Mouse (Mus musculus) embryonic facial prominence, embryonic 10.5 days (tissue): ENCODE measurements around the gene Farp2. TPM values are rescaled to one million over a fixed set of nuclear protein-coding genes. Genes with fewer than 3 reads are reported as not detected.

Experiments
- DNase-seq: peaks from one replicate; pipeline ENCODE4 v3.0.0-alpha.2; 2017; ENCODE audit warnings: low spot score
- H3K27ac ChIP-seq: fragments of 300-500 bp; sonication (generic); replicated peaks from 2 replicates; pipeline ENCODE4 v1.5.1; 2016; ENCODE audit warnings: mild to moderate bottlenecking
- H3K27me3 ChIP-seq: fragments of 300-500 bp; sonication (generic); replicated peaks from 2 replicates; pipeline ENCODE4 v1.6.1; 2016; ENCODE audit warnings: low read depth, mild to moderate bottlenecking; ENCODE audit not compliant: poor library complexity, severe bottlenecking
- H3K36me3 ChIP-seq: fragments of 300-500 bp; sonication (generic); replicated peaks from 2 replicates; pipeline ENCODE4 v1.6.1; 2016; ENCODE audit warnings: mild to moderate bottlenecking, moderate library complexity
- H3K4me1 ChIP-seq: fragments of 300-500 bp; sonication (generic); 2 replicates; pipeline ENCODE4 v1.6.1; 2016
- H3K4me3 ChIP-seq: fragments of 300-500 bp; sonication (generic); 2 replicates; pipeline ENCODE4 v1.5.1; 2016; ENCODE audit warnings: mild to moderate bottlenecking, moderate library complexity
- H3K9me3 ChIP-seq: fragments of 300-500 bp; sonication (generic); 2 replicates; pipeline ENCODE4 v1.6.1; 2016; ENCODE audit warnings: mild to moderate bottlenecking
- whole genome bisulfite sequencing: fragments of 180-500 bp; shearing (Covaris S2); methylation state at CpG from one replicate; pipeline ENCODE4 v1.1.7; 2016; 5-methylcytosine and 5-hydroxymethylcytosine counted together
- polyA plus RNA-seq: library from polyadenylated mRNA; unstranded; fragments of >200 nt; fragmentation: Nextera tagmentation; extraction: Ambion mirVana; gene quantifications from 2 replicates; pipeline ENCODE4 v1.2.1, GENCODE M21; 2016

The Farp2 gene
- polyA plus RNA-seq, 1 experiment from 2014 or later, result 5.9 TPM

DNA sequence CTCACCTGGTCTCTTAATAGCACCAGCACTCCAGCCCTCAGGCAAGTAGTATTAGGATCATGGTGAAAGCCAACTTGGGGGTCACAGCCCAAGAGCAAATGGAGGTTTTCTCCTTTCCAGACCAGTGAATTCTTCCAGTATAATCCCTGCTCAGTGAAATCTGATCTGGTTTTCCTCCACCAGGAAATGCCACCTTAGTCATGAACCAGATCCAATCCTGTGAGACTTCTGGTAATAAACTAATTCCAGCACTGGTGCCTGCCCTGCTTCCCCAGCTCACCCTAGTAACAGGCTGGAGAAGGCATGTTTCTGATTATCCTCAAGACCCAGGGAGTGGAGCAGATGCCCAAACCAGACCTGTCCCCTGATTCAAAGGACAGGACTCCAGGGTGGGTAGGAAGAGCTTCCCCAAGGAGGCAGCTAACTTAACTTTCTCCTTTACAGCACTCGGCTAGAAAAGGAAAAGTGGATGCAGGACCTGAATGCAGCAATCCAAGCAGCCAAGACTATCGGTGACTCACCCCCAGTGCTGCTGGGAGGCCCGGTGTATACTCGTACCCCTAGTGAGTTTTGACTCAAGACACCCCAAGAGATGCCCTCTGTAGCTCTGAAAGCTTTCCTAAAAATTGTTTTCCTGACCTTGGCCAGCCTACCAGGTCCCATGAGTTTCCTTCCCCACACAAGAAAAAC, 106.3 kb downstream of the Farp2 start:
- Histone ChIP-seq H3K4me3 (no peak overlapping the region), H3K4me1 (peaks cover 18% of the 10 kb centered on the region), H3K36me3 (peaks cover 43% of the 10 kb centered on the region), H3K27me3 (no peaks in the 10 kb centered on the region), H3K9me3 (no peaks in the 10 kb centered on the region), H3K27ac (peak overlapping the region; percentile 49)
- DNase-seq, result peak; percentile 58
- WGBS, result 79% methylated on average over 4 of the region's 4 CpGs

DNA sequence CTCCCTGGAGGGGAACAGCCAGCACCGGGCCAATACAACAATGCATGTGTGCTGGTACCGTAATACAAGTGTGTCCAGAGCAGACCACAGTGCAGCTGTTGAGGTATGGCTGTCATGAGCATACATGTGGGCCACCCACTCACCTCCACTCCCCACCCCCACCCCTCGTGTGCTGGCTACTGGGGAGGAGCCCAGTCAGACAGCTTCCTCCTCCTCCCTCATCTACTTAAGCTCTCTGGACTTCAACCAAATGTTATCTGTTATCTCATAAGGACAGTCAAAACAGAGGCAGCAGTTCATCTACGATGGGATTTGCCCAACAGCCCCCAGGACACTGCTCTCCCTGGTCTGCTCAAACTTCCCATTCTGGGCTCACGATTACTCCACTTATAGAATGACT, 107.1 kb downstream of the Farp2 start:
- peaks cover 18% of the 10 kb centered on the region for H3K4me1 ChIP-seq
- no peaks in the 10 kb centered on the region for H3K9me3 ChIP-seq
- H3K27me3 ChIP-seq, result no peaks in the 10 kb centered on the region
- peaks cover 50% of the 10 kb centered on the region for H3K36me3 ChIP-seq
- H3K27ac ChIP-seq, result peak overlapping the region; percentile 49; the same call in 1 of the 2 replicates
- no peak for DNase-seq
- 81% methylated on average over 5 of the region's 5 CpGs for WGBS
- H3K4me3 ChIP-seq, result no peak overlapping the region

DNA sequence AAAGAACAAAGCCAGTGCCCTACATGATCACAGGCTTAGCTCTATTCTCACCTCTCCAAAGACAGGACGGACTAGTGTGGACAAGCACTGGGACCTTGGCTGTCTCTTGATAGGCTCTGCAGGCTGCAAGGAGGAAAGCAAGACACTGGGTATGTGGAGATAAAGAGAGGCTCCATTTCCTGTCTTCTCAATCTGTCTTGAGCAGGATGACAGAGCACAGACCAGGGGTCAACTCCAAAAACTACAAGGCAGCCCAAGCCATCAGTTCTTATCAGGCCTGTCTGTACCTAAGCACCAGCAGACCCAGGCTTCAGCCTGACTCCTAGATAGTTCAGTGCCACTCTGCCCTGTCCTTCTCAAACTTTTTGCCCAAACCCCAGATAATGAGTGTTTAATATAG, 112.6 kb downstream of the Farp2 start:
- Histone ChIP-seq H3K9me3 (no peaks in the 10 kb centered on the region), H3K4me3 (no peak overlapping the region), H3K4me1 (0 out of 2 replicates have a peak, but pooled peaks cover under 1% of the 10 kb centered on the region), H3K27ac (no peak overlapping the region), H3K36me3 (peaks cover 98% of the 10 kb centered on the region), H3K27me3 (no peaks in the 10 kb centered on the region)
- 91% methylated on average over 1 of the region's 1 CpGs for WGBS
- DNase-seq, result no peak

DNA sequence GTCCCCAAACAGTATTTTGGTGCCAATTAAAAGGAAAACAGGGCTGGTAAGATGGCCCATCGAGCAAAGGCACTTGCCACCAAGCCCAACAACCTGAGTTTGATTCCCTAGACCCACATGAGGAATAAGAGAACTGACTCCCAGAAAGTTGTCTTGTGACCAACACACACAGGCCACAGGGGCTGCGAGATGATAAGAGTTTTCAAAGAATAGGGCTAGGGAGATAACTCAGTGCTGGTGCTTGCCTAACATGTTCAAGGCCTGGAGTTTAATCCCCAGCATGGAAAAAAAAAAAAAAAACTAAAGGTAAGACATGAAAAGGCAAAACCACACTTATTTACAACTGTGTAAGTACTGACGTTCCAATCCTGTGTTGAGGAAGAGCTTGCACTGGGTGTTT, 118.9 kb downstream of the Farp2 start:
- H3K27me3 ChIP-seq, result no peaks in the 10 kb centered on the region
- WGBS, result 85% methylated on average over 3 of the region's 3 CpGs
- no peak for DNase-seq
- no peak overlapping the region for H3K27ac ChIP-seq
- H3K9me3 ChIP-seq, result no peaks in the 10 kb centered on the region
- peaks cover 19% of the 10 kb centered on the region for H3K4me1 ChIP-seq
- no peak overlapping the region for H3K4me3 ChIP-seq
- peaks cover 69% of the 10 kb centered on the region for H3K36me3 ChIP-seq

DNA sequence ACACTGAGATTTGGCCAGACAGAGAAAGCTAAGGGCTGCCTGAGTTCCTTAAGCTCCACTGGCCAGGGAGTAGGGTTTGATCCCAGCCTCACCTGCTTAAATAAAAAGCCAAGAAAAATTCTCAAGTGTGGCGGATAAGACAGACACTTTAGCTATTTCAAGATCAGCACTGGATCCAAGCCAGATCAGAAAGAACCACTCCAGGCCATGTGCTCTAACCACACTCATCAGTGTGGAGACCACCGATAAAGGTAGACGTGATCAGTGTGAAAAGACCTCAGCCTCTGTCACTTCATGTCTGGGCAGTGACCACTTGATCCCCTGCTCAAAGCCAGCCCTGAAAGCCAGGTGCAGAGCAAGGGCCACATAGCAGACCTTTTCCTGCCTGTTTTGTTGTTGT, 120.8 kb downstream of the Farp2 start:
- Histone ChIP-seq H3K4me1 (peaks cover 25% of the 10 kb centered on the region), H3K27ac (no peak overlapping the region), H3K4me3 (no peak overlapping the region), H3K27me3 (no peaks in the 10 kb centered on the region), H3K36me3 (peaks cover 49% of the 10 kb centered on the region), H3K9me3 (no peaks in the 10 kb centered on the region)
- 97% methylated on average over 3 of the region's 3 CpGs for WGBS
- DNase-seq, result no peak

DNA sequence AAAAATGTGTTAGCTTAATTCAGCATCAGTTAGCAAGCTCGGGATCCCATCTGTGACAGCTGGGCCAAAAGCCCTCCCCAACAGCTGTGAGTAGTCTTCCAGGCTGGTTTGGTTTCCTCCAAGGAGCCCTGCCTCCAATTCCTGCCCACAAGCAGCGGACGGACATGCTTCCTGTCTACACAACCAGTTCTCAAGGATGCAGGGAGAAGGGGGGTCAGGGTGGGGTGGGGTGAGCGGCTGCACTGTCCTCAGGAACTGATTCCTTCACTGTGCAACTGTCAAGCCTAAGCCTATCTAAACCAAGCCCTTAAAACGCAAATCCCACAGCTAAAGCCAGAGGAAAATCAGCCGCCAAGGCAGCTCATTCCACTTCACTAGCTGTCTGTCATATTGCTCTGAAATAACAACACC, 122.6 kb downstream of the Farp2 start:
- Histone ChIP-seq H3K4me1 (peaks cover 25% of the 10 kb centered on the region), H3K27ac (peak overlapping the region; percentile 90), H3K4me3 (peak overlapping the region; percentile 79), H3K9me3 (no peaks in the 10 kb centered on the region), H3K27me3 (no peaks in the 10 kb centered on the region), H3K36me3 (peaks cover 32% of the 10 kb centered on the region)
- peak; percentile 50 for DNase-seq
- 15% methylated on average over 6 of the region's 6 CpGs for WGBS

DNA sequence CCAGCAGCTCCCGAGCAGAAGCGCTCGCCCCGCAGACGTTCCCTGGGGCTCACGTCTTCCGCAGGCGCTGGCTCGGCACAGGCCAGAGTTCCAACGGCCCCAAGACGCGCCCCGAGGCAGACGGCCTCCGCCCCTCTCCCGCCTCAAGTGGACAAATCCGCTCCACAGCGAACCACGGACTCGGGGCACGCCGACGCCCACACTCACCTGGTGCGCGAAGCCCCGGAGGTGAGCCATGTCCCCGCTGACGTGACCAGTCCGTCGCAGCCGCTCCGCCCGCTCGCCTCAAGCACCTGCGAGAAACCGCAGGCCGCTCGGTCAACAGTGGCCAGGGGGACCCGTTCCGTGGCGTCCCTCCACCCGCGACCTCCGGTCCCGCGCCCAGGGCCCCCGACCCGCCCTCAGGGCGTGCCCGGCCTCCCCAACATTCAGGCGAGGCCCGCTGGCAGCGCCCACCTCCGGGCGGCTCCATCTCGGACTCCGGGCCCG, 123.3 kb downstream of the Farp2 start:
- H3K27me3 ChIP-seq, result no peaks in the 10 kb centered on the region
- H3K4me1 ChIP-seq, result peaks cover 25% of the 10 kb centered on the region
- under 1% methylated on average over 58 of the region's 58 CpGs for whole genome bisulfite sequencing
- no peaks in the 10 kb centered on the region for H3K9me3 ChIP-seq
- peaks cover 27% of the 10 kb centered on the region for H3K36me3 ChIP-seq
- no peak for DNase-seq
- peak overlapping the region; percentile 90 for H3K27ac ChIP-seq
- peak overlapping the region; percentile 79 for H3K4me3 ChIP-seq

DNA sequence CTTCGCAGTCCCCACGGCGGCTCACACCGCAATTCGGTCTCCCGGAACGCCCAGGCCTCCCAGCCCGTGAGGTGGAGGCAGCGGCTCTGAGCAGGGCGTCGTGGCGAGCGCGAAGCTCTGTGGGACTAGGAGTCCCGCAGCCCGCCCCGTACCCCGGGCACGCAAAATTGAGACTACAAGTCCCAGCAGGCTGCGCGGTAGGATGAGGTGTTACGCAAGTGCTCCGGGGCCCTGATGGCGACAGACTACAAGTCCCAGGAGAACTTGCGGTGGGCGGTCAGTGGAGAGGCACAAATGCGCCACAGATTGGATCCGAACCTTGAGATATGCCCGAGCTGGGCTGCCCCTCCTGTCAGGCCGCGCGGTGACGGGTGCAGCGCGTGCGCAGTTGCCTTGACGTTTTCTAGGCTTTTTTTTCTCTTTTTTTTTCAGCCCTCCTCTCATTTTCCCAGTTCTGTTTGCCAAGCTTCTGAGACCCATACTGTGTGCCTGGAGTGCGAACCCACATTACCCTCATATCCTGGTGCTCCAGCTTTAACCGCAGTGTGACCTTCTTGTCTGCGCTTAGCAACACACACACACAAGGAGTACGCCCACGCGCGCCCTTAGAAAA, 123.8 kb downstream of the Farp2 start:
- 2% methylated on average over 44 of the region's 44 CpGs for WGBS
- Histone ChIP-seq H3K4me3 (peak overlapping the region; percentile 79), H3K36me3 (peaks cover 22% of the 10 kb centered on the region), H3K27ac (peak overlapping the region; percentile 90), H3K4me1 (peaks cover 25% of the 10 kb centered on the region), H3K9me3 (no peaks in the 10 kb centered on the region), H3K27me3 (no peaks in the 10 kb centered on the region)
- peak; percentile 98 for DNase-seq

DNA sequence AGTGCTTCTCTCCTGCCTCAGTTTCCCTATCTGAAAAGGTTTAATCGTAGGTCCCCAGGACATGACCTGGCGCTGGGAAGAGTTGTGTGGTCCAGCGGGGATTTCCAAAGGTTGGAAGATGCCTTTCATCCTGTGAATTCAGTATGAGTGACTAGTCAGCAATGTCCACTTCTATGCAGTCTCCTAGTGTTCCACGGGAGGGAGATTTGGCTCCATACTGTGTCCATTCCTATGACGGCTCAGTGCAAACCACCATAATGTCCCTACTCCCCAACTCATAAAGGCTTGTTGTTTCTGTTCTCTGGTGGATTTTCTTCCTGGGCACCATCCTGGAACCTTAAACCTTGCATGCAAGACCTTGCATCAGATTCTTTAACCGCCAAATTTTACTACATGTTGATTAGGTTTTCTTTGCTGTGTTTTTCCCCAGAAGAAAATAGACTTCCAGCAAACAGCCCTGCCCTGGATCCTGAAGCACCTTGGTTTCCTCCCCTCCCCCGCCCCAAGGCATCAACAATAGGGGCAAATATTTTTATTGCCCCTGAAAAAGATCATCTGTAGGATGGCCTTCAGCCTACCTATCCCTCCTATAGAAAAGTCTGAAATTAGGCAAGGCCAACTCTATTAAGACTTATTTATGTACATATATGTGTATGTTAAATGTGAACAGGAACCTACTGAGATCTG, 124.5 kb downstream of the Farp2 start:
- peak overlapping the region; percentile 79 for H3K4me3 ChIP-seq
- peaks cover 18% of the 10 kb centered on the region for H3K36me3 ChIP-seq
- H3K4me1 ChIP-seq, result peaks cover 25% of the 10 kb centered on the region
- peak overlapping the region; percentile 90 for H3K27ac ChIP-seq
- H3K9me3 ChIP-seq, result no peaks in the 10 kb centered on the region
- DNase-seq, result no peak
- no peaks in the 10 kb centered on the region for H3K27me3 ChIP-seq
- 33% methylated on average over 7 of the region's 7 CpGs for WGBS

DNA sequence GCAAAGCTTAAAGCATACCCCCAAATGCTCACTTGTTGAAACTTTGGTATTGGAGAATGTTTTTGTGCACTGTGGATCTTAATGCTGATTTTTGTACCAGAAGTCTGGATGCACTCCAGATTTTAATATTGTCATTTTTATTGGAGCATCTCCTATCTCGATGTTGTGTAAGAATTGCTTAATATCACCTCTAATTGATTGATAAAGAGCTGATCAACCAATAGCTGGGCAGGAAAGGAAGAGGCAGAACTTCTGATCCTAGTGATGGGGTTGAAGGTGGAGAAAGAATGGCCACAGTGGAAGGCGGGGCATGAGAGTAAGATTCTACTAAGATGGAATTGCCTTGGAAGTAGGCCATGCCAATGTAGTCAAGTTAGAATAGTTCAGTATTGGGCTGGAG, 130.1 kb downstream of the Farp2 start:
- WGBS, result 89% methylated on average over 2 of the region's 2 CpGs
- H3K4me1 ChIP-seq, result no peaks in the 10 kb centered on the region
- H3K27me3 ChIP-seq, result no peaks in the 10 kb centered on the region
- no peak overlapping the region for H3K27ac ChIP-seq
- no peak for DNase-seq
- no peaks in the 10 kb centered on the region for H3K36me3 ChIP-seq
- no peaks in the 10 kb centered on the region; the same call in 1 of the 2 replicates for H3K9me3 ChIP-seq
- H3K4me3 ChIP-seq, result no peak overlapping the region

DNA sequence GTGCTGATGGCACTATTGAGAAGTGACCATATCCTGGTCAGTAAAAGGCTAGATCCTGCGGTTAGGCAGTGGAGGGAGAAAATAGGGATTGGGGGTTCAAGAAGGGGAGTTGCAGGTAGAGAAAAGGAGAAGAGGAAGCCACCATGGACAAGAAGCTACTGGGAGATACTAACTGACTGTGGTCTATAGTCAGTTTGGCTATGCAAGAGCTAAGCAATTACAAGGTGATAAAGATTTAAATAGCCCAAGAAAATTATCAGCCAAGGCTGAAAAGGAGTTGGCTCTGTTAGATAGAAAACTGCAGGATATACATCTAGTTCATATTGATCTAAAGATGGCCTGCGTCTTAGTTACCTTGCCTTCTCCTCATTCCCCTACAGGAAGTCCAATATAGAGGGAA, 130.8 kb downstream of the Farp2 start:
- no peak for DNase-seq

DNA sequence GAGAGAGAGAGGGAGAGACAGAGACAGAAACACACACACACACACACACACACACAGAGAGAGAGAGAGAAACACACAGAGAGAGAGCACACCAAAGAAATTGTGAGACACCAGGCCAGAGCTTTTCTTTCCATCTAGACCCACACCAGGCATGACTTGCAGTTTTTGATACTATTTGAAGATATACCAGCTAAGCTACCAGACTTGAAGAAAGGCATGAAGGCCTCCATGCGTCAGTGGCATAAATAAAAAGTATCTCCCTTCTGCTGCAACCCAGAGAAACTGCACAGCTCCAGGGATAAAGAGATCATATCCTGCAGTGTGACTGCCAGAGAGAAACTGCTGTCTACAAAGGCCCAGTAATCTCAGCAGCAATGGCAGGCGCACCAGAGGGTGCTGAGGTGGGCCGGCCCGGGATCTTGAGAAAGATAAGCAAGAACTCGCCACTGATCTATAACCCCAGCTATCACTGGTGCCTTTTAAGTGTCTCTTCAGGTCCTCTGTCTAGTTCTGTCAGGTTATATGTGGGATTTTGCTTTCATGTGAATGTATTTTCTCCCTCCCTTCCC, 137.8 kb downstream of the Farp2 start:
- Histone ChIP-seq H3K4me3 (no peak overlapping the region), H3K27ac (no peak overlapping the region), H3K27me3 (no peaks in the 10 kb centered on the region), H3K36me3 (no peaks in the 10 kb centered on the region), H3K4me1 (peaks cover 5% of the 10 kb centered on the region), H3K9me3 (peaks cover 2% of the 10 kb centered on the region; the same call in 1 of the 2 replicates)
- DNase-seq, result no peak
- 78% methylated on average over 5 of the region's 5 CpGs for WGBS

More for the DNA sequence above, 130.8 kb downstream of the Farp2 start:
- Histone ChIP-seq H3K27me3 (no peaks in the 10 kb centered on the region), H3K36me3 (no peaks in the 10 kb centered on the region), H3K4me3 (no peak overlapping the region), H3K27ac (no peak overlapping the region), H3K4me1 (no peaks in the 10 kb centered on the region), H3K9me3 (no peaks in the 10 kb centered on the region; the same call in 1 of the 2 replicates)
- 85% methylated on average over 2 of the region's 2 CpGs for WGBS
